Mouse (Mus musculus) spleen, postnatal 4 days (tissue): ENCODE measurements around the gene Olfr835.

Experiments
- DNase-seq, 2 experiments: peaks; one replicate each; pipeline ENCODE4 v3.0.0; 2022; ENCODE audit warnings: low spot score in 2 of 2

Olfr835 gene

DNA sequence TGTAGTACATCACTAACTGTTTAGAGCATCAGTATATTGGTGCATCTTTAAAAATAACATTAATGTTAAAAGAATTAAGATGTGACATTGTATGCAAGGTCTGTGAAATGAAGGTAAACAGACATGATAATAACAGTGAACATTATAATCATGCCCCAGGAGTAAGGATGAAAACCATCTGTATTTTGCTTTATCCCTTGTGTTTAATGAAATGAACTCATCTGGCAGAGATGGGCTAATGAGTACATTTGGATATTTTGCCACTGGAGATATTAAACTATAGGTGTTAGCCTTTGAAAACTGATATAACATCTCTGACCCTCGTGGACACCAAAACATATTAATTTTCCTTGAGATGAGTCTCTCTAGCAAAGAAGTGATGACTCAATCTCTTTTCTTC, at the start of gene Olfr835:
Gene Olfr835, plus strand, starts transcription at position 301 of the 400 bp plus-strand sequence.
- no peak for DNase-seq

DNA sequence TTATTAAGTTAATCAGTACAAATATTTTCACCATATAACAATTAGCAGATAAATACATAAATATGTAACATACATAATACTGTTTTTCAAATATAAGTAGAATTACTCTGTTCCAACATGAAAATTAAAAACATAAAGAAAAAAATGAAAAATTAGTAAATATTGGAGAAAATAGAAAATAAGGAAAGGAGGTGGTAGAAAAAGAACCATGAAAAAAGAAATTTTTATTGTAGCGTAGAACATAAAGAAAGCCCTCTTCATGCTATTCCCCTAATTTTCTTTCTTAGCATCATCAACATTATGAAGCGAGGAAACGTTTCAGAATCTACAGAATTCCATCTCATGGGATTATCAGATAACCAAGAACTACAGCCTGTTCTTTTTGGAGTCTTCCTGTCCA, 44.8 kb upstream of the Olfr835 start, which contains the start of gene Olfr834:
Gene Olfr834, plus strand, starts transcription at position 301 of the 400 bp plus-strand sequence.
- no peak for DNase-seq

DNA sequence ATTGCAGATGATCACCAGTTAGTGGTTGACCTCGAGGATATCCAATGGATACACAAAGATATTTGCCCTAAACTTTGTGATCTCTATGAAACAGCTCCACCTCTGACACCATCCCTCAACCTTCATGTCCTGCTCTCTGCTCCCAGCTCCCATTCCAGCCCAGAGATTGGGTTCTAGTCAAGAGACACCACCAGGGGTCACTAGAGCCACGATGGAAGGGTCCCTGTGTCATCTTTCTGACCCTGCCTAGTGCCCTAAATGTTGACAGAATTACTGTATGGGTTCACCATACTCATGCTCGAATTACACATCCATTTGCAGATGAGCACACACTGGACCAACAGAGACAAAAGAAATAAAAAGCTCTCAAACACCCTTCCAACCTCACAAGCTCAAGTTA, 52.5 kb downstream of the Olfr835 start:
- DNase-seq, result no peak
